Mouse (Mus musculus) CH12.LX (cell line): ENCODE measurements at regions not wholly inside any gene's neighbourhood (a gene's known extent, or its start where the extent isn't known, plus 50 kb on each side); places are given as distances from the start of the nearest gene placed in this dataset.

Experiments
- CHD2 ChIP-seq: IDR thresholded peaks from 2 replicates; pipeline ENCODE4 v1.6.1; 2011; ENCODE audit warnings: low read length, improper control_type of control experiment
- CTCF ChIP-seq, 2 experiments: IDR thresholded peaks in 1 of 2; conservative IDR thresholded peaks in 1 of 2; 2 replicates each; pipeline ENCODE4 v1.5.1; 2011 to 2012; ENCODE audit warnings: low read depth in 2 of 2, low read length in 2 of 2, improper control_type of control experiment in 1 of 2, inconsistent platforms in 1 of 2, mild to moderate bottlenecking in 1 of 2, moderate library complexity in 1 of 2
- E2F4 ChIP-seq: IDR thresholded peaks from 2 replicates; pipeline ENCODE4 v1.6.1; 2011; ENCODE audit warnings: low read depth, low read length, improper control_type of control experiment; ENCODE audit not compliant: insufficient replicate concordance
- GABPA ChIP-seq: IDR thresholded peaks from 2 replicates; pipeline ENCODE4 v1.6.1; 2012; ENCODE audit warnings: low read depth, low read length, improper control_type of control experiment, inconsistent platforms; ENCODE audit not compliant: insufficient replicate concordance
- MEF2A ChIP-seq: IDR thresholded peaks from 2 replicates; pipeline ENCODE4 v1.6.1; 2014; ENCODE audit warnings: low read depth, mild to moderate bottlenecking, inconsistent platforms, low read length, improper control_type of control experiment, borderline replicate concordance
- POLR2A ChIP-seq: IDR thresholded peaks from 2 replicates; pipeline ENCODE4 v1.6.1; 2011; ENCODE audit warnings: low read depth, mild to moderate bottlenecking, improper control_type of control experiment, low read length
- POLR2AphosphoS2 ChIP-seq: IDR thresholded peaks from 2 replicates; pipeline ENCODE4 v1.6.1; 2011; ENCODE audit warnings: low read depth, low read length, improper control_type of control experiment
- SMC3 ChIP-seq: IDR thresholded peaks from 2 replicates; pipeline ENCODE4 v1.6.1; 2011; ENCODE audit warnings: low read depth, low read length, improper control_type of control experiment
- UBTF ChIP-seq: IDR thresholded peaks from 2 replicates; pipeline ENCODE4 v1.6.1; 2012; ENCODE audit warnings: low read depth, mild to moderate bottlenecking, inconsistent platforms, low read length, improper control_type of control experiment, moderate library complexity
- ZNF384 ChIP-seq: IDR thresholded peaks from 2 replicates; pipeline ENCODE4 v1.6.1; 2012; ENCODE audit warnings: low read depth, low read length, improper control_type of control experiment, inconsistent platforms

GRCm38 (mm10) chr4:71968701-71969100, 210.9 kb upstream of the Gm11232 start:
- TF ChIP-seq CTCF (conservative IDR thresholded peaks at IDR 0.05 in 1 of 2, IDR thresholded peaks at IDR 0.05 in 1 of 2; ENCODE audit: low read depth in 2 of 2, low read length in 2 of 2) = no peak
- TF ChIP-seq ZNF384 = no peak
- no peak for TF ChIP-seq E2F4
- no peak for TF ChIP-seq GABPA
- no peak for TF ChIP-seq CHD2
- no peak for TF ChIP-seq SMC3
- TF ChIP-seq POLR2AphosphoS2 = no peak
- no peak for TF ChIP-seq UBTF
- TF ChIP-seq POLR2A = no peak
- no peak for TF ChIP-seq MEF2A
